Mouse (Mus musculus) kidney, adult 11 months (tissue): ENCODE measurements around the gene Kctd20.

ENCODE experiments used
- DNase-seq: peaks from one replicate; pipeline ENCODE4 v3.0.0; 2022

Gene Kctd20

DNA sequence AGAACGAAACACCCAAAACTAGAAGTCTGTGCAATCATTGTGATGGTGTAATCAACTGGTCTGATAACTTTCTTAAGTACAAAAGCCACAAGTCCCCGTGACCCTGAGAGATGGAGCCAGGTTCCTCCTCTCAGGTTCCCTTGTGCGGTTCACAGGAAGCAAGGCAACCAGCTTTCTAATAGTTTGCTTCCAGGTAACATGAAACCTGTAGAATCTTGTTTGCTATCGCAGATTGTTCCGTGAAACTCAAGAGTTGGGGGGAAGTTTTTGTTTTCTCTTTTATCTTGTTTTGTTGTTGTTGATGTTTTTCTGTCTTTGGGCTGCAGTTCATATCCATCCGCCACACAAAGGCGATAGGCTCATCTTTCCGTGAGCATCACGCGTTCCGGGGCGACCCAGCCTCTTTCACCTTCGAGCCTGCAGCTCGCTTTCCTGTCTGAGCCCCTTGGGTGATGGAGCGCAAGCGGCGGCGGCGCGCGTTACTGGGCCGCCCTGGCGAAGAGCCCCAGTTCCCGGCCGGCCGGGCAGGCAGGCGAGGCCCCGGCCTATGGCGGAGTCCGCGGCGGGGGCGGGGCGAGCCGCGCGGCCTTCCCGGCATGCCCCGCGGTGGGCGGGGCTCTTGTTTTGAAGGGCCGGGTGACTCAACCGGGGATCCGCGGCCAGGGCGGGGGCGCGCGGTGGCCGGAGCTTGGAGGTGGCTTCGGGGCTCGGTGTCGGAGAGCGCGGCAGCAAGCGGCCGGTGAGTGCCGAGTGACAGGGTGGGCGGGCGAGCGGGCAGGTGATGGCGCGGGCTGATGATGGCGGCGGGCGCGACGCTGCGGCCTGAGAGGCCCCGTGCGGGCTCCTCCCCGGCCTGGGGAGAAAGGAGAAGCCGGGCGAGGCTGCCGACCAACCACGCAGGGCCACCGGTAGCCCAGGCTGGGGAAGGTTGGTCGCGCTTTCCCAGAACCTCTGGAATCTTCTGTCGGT lies at the start of gene Kctd20:
Gene Kctd20 (plus strand): TSS at position 120 of the 969 bp plus-strand sequence.
- peak; percentile 92 for DNase-seq

DNA sequence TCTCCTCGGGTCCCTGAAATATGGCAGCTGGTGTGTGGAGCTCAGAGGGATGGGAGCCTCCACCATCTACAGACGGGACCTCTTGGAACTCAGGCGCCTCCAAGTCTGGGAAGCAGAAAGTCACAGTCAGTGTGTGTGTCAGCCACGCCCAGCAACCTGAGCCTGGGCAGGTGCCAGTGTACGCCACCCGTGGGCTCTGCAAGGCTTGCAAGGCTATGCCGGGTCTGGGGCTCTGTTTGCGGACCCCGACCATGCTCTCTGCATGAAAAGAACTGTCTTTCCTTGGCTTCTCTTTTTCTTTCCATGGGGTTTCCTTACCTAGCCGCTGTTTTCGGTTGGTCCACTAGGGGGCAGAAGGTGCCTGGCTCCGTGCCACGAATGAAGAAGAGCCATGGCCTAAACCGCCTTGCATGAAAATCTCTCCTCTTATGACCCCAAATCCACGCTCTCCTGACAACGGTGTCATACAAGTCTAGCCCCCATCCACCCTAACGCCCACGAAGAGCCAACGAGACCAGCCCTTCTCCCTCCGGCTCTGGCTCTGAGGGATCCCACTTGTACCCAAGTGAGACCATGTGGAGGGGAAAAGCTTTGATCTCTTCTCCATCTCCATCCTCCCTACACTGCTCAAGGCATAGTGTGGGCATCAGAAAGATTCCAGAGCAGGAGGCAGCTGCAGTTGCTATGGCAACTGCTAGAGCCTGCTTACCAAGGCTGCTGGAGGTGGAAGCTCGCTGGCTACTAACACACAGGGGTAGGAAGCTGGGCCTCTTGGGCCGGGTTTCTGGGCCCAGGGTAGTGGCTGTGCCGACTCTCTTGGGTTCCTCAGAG lies 47.0 kb upstream of the Kctd20 start:
- DNase-seq, result peak; percentile 28

GRCm38 (mm10) chr17:28905377-28905916 lies 46.3 kb upstream of the Kctd20 start:
- DNase-seq, result no peak

DNA sequence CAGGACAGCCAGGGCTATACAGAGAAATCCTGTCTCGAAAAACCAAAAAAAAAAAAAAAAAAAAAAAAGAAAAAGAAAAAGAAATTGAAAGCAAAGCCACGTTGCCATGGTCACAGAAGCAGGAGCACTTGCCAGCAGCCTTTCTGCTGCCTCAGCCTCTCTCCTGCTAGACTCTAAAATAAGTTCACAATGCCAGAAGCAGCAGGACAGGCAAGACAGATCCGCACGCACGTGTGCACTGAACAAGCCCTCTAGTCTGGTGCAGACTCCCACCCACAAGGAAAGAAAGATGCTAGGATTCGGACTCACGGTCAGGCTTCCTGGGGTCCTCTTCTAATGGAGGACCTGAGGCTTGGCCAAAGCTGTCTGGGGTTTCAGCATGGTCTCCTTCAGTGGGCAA lies 43.8 kb upstream of the Kctd20 start:
- DNase-seq, result no peak

GRCm38 (mm10) chr17:28909252-28909941 lies 42.4 kb upstream of the Kctd20 start:
- DNase-seq, result peak; percentile 42

DNA sequence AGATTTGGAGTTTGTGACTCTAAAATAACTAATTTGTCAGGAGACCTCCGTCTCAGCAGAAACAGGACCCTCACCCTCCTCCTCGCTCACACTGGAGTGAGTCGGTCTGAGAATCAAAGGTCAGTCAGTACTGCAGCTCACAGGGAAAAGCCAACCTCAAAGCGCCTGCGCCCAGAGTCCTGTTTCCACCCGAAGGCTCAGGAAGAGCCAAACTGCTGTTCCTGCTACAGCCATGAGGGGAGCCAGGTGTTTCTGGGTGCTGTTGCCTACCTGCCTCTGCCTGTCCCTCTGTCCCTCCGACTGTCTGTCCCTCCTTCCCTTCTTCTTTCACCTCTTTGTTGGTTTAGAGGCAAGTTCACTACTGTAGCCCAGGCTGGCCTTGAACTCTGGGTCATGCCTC lies 41.6 kb upstream of the Kctd20 start:
- peak; percentile 45 for DNase-seq

DNA sequence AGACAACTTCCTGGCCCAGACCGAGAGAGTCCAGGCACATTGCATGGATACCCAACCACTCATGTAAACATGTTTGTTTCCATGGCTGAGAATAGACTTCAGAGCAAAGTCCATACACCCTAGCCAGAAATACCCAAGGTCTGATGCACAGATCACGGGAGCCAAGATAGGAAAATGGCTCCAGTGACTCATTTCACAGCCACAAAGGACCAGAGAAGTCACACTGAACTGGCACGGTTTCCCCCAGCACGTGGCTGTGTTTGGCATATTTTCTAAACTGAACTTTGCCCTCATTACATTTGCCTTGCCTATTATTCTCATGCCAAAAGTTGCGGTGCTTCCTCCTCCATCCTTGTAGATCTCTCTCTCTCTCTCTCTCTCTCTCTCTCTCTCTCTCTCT lies 38.5 kb upstream of the Kctd20 start:
- peak; percentile 75 for DNase-seq

- no peak for DNase-seq
Measured at GRCm38 (mm10) chr17:28913940-28914339, 37.8 kb upstream of the Kctd20 start.

DNA sequence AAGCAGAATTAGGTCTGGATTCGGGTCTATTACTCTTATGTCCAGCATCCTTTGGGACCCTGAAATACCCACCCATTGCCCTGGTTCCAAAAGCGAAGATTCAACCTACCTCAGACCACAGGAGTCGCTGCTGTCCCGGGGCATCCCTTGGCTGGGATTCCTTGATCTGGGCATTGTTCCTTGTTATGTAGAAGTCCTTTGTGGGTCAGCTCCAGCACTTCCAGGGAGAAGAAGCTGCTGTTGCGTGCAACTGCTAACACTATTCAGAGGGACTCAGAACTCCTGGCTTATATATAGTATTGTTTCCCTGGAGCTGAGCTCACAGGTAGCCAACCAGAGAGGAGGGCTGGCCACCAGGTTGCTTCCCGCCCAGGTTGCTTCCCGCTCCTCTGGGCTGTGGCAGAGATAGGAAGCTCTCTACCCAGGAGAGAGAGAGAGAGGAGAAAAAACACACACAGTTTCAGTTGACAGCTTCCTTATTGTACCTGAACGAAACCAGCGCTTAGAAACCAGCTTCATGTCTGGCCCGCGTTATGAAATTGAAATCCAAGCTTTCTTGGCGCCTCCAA lies 36.6 kb upstream of the Kctd20 start, which contains the start of gene 4930539E08Rik:
Gene 4930539E08Rik (minus strand): TSS at position 265 of the 569 bp plus-strand sequence.
- DNase-seq, result no peak

DNA sequence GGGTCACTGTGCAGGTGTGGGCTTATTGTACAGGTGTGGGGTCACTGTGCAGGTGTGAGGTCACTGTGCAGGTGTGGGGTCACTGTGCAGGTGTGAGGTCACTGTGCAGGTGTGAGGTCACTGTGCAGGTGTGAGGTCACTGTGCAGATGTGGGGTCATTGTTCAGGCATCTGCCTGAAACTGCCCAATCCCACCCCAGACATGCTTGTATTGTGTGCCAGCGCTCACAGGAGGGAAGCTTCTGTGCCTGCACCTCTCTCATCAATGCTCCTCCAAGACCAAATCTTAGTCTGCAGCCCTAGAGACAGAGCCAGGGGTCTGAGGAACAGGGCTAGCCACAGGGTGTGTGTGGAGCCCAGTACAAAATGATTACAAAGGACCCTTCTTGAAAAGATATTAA lies 35.2 kb upstream of the Kctd20 start:
- DNase-seq, result no peak

- no peak for DNase-seq
Measured at GRCm38 (mm10) chr17:28921086-28921485, 30.7 kb upstream of the Kctd20 start.

- DNase-seq, result no peak
Measured at GRCm38 (mm10) chr17:28922096-28922495, 29.7 kb upstream of the Kctd20 start.

GRCm38 (mm10) chr17:28924957-28925595 lies 26.7 kb upstream of the Kctd20 start:
- no peak for DNase-seq

GRCm38 (mm10) chr17:28926380-28926779 lies 25.4 kb upstream of the Kctd20 start:
- peak; percentile 70 for DNase-seq

GRCm38 (mm10) chr17:28926866-28927635 lies 24.7 kb upstream of the Kctd20 start:
- DNase-seq, result peak; percentile 33

- DNase-seq, result no peak
Measured at GRCm38 (mm10) chr17:28928004-28928403, 23.7 kb upstream of the Kctd20 start.

GRCm38 (mm10) chr17:28929369-28929768 lies 22.4 kb upstream of the Kctd20 start:
- DNase-seq, result no peak

DNA sequence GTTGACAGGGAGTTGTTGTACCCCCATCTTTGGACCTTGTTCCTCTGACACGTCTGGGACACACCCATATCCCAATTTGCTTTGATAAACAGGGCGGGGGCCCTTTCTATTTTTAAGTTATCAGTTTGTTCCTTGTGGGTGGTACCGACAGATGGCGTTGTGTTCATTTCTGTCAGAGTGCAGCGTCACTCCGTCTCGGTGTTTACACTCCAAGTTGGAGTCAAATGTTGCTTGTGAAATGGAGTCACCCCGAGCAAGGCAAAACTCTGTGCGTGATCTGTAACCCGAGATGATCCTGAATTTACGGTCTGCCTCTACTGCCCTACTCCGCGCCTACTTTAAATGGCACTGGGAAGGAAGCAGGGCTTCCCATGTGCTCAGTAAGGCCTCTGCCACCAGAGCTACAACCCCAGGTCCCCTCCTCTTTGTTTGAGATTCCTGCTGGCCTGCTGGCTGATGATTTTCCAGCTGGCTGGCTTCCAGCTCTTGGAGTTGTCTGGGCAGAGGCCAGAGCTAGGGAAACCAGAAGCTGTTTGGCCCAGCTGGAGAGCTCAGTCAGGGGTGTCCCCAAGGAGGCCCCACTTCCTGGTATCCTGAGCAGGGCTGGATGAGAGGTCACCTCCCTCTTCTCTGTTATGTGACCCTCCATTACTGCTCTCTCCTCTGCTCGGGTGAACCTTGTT lies 21.2 kb upstream of the Kctd20 start:
- peak; percentile 93 for DNase-seq

- DNase-seq, result no peak
Measured at GRCm38 (mm10) chr17:28931436-28932211, 20.1 kb upstream of the Kctd20 start.
